Mouse (Mus musculus) Muller cell, postnatal 12 days (primary cell): Measurements from ENCODE around the gene Vnn3.

Experiments used
- DNase-seq: peaks from one replicate; pipeline ENCODE4 v3.0.0-alpha.2; 2015; ENCODE audit errors: inconsistent ontology term

Gene Vnn3

GRCm38 (mm10) chr10:23851228-23851912 lies at the start of gene Vnn3:
Gene Vnn3 (plus strand): TSS chr10:23851462.
- peak; percentile 17 for DNase-seq

GRCm38 (mm10) chr10:23802911-23803310 lies 48.4 kb upstream of the Vnn3 start:
- no peak for DNase-seq

GRCm38 (mm10) chr10:23804665-23805064 lies 46.6 kb upstream of the Vnn3 start:
- no peak for DNase-seq

GRCm38 (mm10) chr10:23806201-23806600 lies 45.1 kb upstream of the Vnn3 start:
- DNase-seq: no peak

- DNase-seq: peak; percentile 26
Measured at GRCm38 (mm10) chr10:23811635-23812437, 39.4 kb upstream of the Vnn3 start.

- DNase-seq: no peak
Measured at GRCm38 (mm10) chr10:23812438-23812759, 38.9 kb upstream of the Vnn3 start.

- DNase-seq: no peak
Measured at GRCm38 (mm10) chr10:23812852-23813766, 38.2 kb upstream of the Vnn3 start.

- DNase-seq: peak; percentile 11
Measured at GRCm38 (mm10) chr10:23815168-23815567, 36.1 kb upstream of the Vnn3 start.

GRCm38 (mm10) chr10:23816241-23816640 lies 35.0 kb upstream of the Vnn3 start:
- DNase-seq: no peak

- DNase-seq: no peak
Measured at GRCm38 (mm10) chr10:23826516-23826915, 24.7 kb upstream of the Vnn3 start.

GRCm38 (mm10) chr10:23836003-23836964 lies 15.0 kb upstream of the Vnn3 start:
- no peak for DNase-seq

- DNase-seq: no peak
Measured at GRCm38 (mm10) chr10:23837115-23837514, 14.1 kb upstream of the Vnn3 start.

GRCm38 (mm10) chr10:23838910-23839309 lies 12.4 kb upstream of the Vnn3 start:
- no peak for DNase-seq

- DNase-seq: no peak
Measured at GRCm38 (mm10) chr10:23839368-23839767, 11.9 kb upstream of the Vnn3 start.

- DNase-seq: no peak
Measured at GRCm38 (mm10) chr10:23840496-23840895, 10.8 kb upstream of the Vnn3 start.

- DNase-seq: peak; percentile 27
Measured at GRCm38 (mm10) chr10:23852096-23852495, 834 bp downstream of the Vnn3 start.

GRCm38 (mm10) chr10:23864362-23865312 lies 13.4 kb downstream of the Vnn3 start:
- no peak for DNase-seq

- DNase-seq: no peak
Measured at GRCm38 (mm10) chr10:23880695-23881094, 29.4 kb downstream of the Vnn3 start.

- no peak for DNase-seq
Measured at GRCm38 (mm10) chr10:23884910-23885309, 33.6 kb downstream of the Vnn3 start.

GRCm38 (mm10) chr10:23886060-23886459 lies 34.8 kb downstream of the Vnn3 start:
- no peak for DNase-seq
